Mouse (Mus musculus): ENCODE results near the gene Pdia3.

- TF ChIP-seq CTCF (IDR thresholded peaks at IDR 0.05; ENCODE audit: low read depth): no peak
- TF ChIP-seq EP300 (optimal IDR thresholded peaks at IDR 0.05): no peak
These were observed 637 bp downstream of the Pdia3 start for GRCm38 (mm10) chr2:121414139-121414685.
